Mouse (Mus musculus) G1E (cell line): ENCODE measurements around the gene Col19a1. TPM values are rescaled to one million over a fixed set of nuclear protein-coding genes. Genes with fewer than 3 reads are reported as not detected.

Source experiments
- ATAC-seq: 2 replicates; pipeline ENCODE4 v1.8.0; 2016; ENCODE audit warnings: mild to moderate bottlenecking; ENCODE audit not compliant: insufficient number of reproducible peaks, poor library complexity, low FRiP score, severe bottlenecking; ENCODE audit errors: extremely low read depth
- DNase-seq: peaks from one replicate; pipeline ENCODE4 v3.0.0; 2012; ENCODE audit warnings: low spot score
- H3K27me3 ChIP-seq: 2 replicates; pipeline ENCODE4 v1.6.1; 2012; ENCODE audit warnings: mild to moderate bottlenecking, low read length, inconsistent platforms; ENCODE audit not compliant: insufficient read depth
- H3K36me3 ChIP-seq: replicated peaks from 2 replicates; pipeline ENCODE3; 2012; ENCODE audit warnings: mild to moderate bottlenecking, inconsistent platforms
- H3K4me1 ChIP-seq: 2 replicates; pipeline ENCODE4 v1.6.1; 2012; ENCODE audit warnings: low read depth, low read length, inconsistent platforms, mixed read lengths; ENCODE audit not compliant: insufficient read depth
- H3K4me3 ChIP-seq: 2 replicates; pipeline ENCODE4 v1.5.1; 2012; ENCODE audit warnings: low read depth, mild to moderate bottlenecking, inconsistent platforms, low read length, moderate library complexity, mixed read lengths
- H3K9me3 ChIP-seq: replicated peaks from 2 replicates; pipeline ENCODE4 v1.6.1; 2012; ENCODE audit warnings: inconsistent platforms
- CTCF ChIP-seq: IDR thresholded peaks from 2 replicates; pipeline ENCODE4 v1.5.1; 2012; ENCODE audit warnings: low read depth, low read length, inconsistent platforms, mixed read lengths
- GATA1 ChIP-seq: IDR thresholded peaks from 2 replicates; pipeline ENCODE4 v1.6.1; 2012; ENCODE audit warnings: borderline replicate concordance, low read length, inconsistent platforms, mixed read lengths
- GATA2 ChIP-seq: IDR thresholded peaks from 2 replicates; pipeline ENCODE4 v1.6.1; 2012; ENCODE audit warnings: low read depth, low read length, inconsistent platforms, borderline replicate concordance
- POLR2AphosphoS5 ChIP-seq: IDR thresholded peaks from 2 replicates; pipeline ENCODE4 v1.6.1; 2012; ENCODE audit warnings: low read depth, low read length, inconsistent platforms; ENCODE audit not compliant: insufficient replicate concordance
- TAL1 ChIP-seq: conservative IDR thresholded peaks from 2 replicates; pipeline ENCODE4 v1.6.1; 2012; ENCODE audit warnings: low read depth, low read length, inconsistent platforms, mixed read lengths
- polyA plus RNA-seq: library from polyadenylated mRNA; stranded (reverse); fragments of >175 nt; gene quantifications from 2 replicates; pipeline ENCODE4 v1.2.3, GENCODE M21; 2012
- total RNA-seq, 2 experiments: library from RNA; stranded (forward) in 1 of 2; stranded (reverse) in 1 of 2; fragments of 200-1000 nt in 1 of 2; fragments of >200 nt in 1 of 2; fragmentation: Nextera tagmentation in 1 of 2; gene quantifications; 2 replicates each; pipeline ENCODE4 v1.2.3; 2014 to 2017

Col19a1 gene
- total and polyA plus RNA-seq, 3 experiments: 0.22 TPM; not detected in 2

DNA sequence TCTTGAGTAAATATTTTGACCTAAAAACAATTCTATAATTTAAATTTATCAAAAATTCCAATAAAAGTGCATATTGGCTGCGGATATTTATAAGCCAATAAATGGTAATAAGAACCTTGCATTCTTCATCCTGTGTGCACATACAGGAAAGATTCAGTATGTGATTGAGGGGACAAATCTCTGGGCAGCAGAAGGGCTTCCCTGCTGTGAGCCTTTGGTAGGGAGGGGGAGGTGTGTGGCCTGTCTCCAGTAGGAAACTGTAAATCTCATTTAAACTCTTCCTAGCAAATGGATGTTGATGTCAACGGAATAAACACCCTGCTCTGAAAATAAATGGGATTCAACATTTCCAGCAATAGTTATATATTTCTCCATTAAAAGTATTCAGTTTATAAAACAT is 23.2 kb downstream of the Col19a1 start:
- no peak for TF ChIP-seq GATA1
- TF ChIP-seq GATA2: no peak
- no peak for TF ChIP-seq TAL1
- TF ChIP-seq POLR2AphosphoS5: no peak
- no peak for TF ChIP-seq CTCF
- no peak overlapping the region for H3K4me3 ChIP-seq
- no peaks in the 10 kb centered on the region for H3K27me3 ChIP-seq
- no peaks in the 10 kb centered on the region for H3K9me3 ChIP-seq
- no peaks in the 10 kb centered on the region for H3K4me1 ChIP-seq
- DNase-seq: no peak
- no peak for ATAC-seq
- no peaks in the 10 kb centered on the region for H3K36me3 ChIP-seq

DNA sequence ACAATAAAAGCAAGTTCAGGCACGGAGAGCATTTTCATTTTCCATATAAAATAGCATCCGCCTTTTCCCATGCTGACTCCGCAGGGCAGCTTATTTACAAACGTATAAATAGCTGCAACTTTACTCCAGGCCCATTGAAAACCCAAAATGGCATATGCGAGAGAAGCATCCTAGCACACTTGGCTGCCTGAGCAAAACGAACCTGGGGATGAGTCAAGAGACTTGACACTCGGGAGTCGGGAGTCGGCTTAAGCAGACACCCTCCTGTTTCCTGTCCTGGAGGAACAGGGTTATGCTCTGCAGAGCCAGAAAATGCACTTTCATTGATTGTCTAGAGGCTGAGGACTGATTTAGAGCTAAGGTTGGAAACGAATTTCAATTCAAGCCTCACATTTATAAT is 29.3 kb downstream of the Col19a1 start:
- ATAC-seq: no peak
- Histone ChIP-seq H3K4me1 (no peaks in the 10 kb centered on the region), H3K4me3 (no peak overlapping the region), H3K9me3 (no peaks in the 10 kb centered on the region), H3K27me3 (no peaks in the 10 kb centered on the region), H3K36me3 (no peaks in the 10 kb centered on the region)
- DNase-seq: no peak
- TF ChIP-seq GATA2: no peak
- no peak for TF ChIP-seq GATA1
- TF ChIP-seq TAL1: no peak
- no peak for TF ChIP-seq POLR2AphosphoS5

DNA sequence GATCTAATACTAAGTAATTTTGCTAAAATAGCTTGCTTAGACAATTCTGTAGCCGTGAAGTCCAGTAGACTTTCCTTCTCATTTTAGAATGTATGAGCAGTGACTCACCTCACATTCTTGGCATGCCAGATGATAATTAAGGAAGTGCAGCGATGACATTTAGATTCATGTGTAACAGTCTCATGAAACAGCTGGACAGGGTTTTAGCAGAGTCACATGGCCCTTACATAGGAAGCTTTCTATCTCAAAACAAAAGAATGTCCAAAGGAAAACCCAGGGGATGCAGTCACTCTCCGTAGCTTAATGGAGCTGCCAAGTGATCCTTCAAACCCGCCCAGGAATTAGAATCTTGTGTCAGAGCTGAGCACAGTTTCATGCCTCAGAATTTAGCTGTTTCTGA is 33.8 kb downstream of the Col19a1 start:
- H3K36me3 ChIP-seq: no peaks in the 10 kb centered on the region
- H3K4me1 ChIP-seq: no peaks in the 10 kb centered on the region
- ATAC-seq: no peak
- no peak for TF ChIP-seq GATA2
- TF ChIP-seq CTCF: no peak
- no peak for TF ChIP-seq TAL1
- no peak for TF ChIP-seq POLR2AphosphoS5
- no peak for TF ChIP-seq GATA1
- DNase-seq: no peak
- no peaks in the 10 kb centered on the region for H3K27me3 ChIP-seq
- H3K4me3 ChIP-seq: no peak overlapping the region
- no peaks in the 10 kb centered on the region for H3K9me3 ChIP-seq

GRCm38 (mm10) chr1:24550560-24551280 is 36.6 kb downstream of the Col19a1 start:
- H3K4me3 ChIP-seq: no peak overlapping the region
- H3K27me3 ChIP-seq: no peaks in the 10 kb centered on the region
- no peaks in the 10 kb centered on the region for H3K4me1 ChIP-seq
- ATAC-seq: no peak
- H3K36me3 ChIP-seq: no peaks in the 10 kb centered on the region
- TF ChIP-seq CTCF (no peak), GATA1 (no peak), GATA2 (no peak), POLR2AphosphoS5 (no peak), TAL1 (no peak)
- H3K9me3 ChIP-seq: no peaks in the 10 kb centered on the region
- DNase-seq: no peak

DNA sequence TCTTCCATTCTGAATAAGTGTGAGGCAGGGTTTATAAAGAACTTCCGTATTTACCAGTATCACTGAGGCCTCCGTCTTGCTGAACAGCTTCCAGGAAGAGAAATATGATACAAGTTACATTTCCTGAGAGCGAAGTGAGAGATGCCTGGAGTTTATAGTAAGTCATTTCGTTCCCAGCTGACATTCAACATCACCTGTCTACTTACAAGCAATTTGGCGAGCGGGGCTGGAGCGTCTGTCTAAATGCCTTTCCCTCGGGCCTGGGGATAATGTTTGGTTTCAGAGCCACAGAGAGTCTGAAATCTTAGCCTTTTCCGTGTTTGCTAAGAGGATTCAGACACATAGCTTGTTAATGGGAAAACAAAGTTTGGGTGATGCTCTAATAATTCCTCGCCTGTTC is 37.2 kb downstream of the Col19a1 start:
- ATAC-seq: no peak
- DNase-seq: no peak
- H3K36me3 ChIP-seq: no peaks in the 10 kb centered on the region
- no peak overlapping the region for H3K4me3 ChIP-seq
- H3K9me3 ChIP-seq: no peaks in the 10 kb centered on the region
- TF ChIP-seq TAL1: no peak
- H3K4me1 ChIP-seq: no peaks in the 10 kb centered on the region
- no peaks in the 10 kb centered on the region for H3K27me3 ChIP-seq

DNA sequence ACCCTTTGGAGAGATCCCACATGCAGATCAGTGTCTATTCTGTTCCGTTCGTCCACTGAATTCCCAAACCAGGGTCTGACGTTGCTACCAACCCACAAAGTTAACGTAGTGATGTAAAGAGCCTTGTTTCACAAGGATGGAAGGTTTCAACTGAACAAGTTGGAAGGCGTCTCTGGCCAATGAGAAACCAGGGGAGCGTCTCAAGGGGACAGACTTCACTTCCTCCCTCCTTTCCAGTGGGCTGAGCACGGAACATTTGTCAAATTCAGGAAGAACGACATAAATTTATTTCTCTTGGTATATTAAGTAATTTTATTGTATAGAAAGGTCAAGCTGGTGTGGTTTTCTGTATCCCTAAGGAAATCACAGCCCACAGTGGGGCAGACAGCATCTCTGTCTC is 38.2 kb downstream of the Col19a1 start:
- H3K9me3 ChIP-seq: no peaks in the 10 kb centered on the region
- H3K4me1 ChIP-seq: no peaks in the 10 kb centered on the region
- H3K27me3 ChIP-seq: no peaks in the 10 kb centered on the region
- TF ChIP-seq GATA1 (no peak), CTCF (no peak), GATA2 (no peak), TAL1 (no peak), POLR2AphosphoS5 (no peak)
- H3K36me3 ChIP-seq: no peaks in the 10 kb centered on the region
- H3K4me3 ChIP-seq: no peak overlapping the region
- ATAC-seq (no peak), DNase-seq (no peak)

DNA sequence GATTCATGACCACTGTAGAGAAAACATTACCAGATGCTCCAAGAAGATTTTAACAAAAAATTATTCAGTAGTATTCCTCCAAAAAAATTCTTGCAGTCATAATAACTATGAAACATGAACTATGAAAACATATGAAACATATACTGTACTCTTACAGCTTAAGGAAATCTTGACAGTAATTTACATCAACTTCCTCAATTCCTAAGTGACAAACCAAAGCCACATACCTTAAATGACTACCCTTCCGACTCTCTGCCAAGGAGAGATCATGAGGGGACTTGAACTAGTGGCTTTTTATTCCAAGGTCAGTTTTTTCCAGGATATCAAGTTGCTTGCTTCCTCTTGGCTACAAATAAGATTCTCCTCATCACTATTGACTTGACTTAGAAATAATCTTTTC is 39.7 kb downstream of the Col19a1 start:
- Histone ChIP-seq H3K4me3 (no peak overlapping the region), H3K4me1 (no peaks in the 10 kb centered on the region), H3K27me3 (no peaks in the 10 kb centered on the region), H3K36me3 (no peaks in the 10 kb centered on the region), H3K9me3 (no peaks in the 10 kb centered on the region)
- ATAC-seq (no peak), DNase-seq (no peak)
- TF ChIP-seq GATA1 (no peak), CTCF (no peak)
